Mouse (Mus musculus) c-Kit-negative CD71-positive TER-119-positive erythroid progenitor cells, embryonic 14.5 days (primary cell): ENCODE measurements around the gene Gm28961.
"Not testable (repeated sequence)": the region's sequence is repeated elsewhere in the genome, so short reads cannot be mapped to it uniquely, and the experiment has no call there.

ENCODE experiments used
- DNase-seq: peaks from one replicate; pipeline ENCODE4 v3.0.0-alpha.2; 2013; ENCODE audit warnings: low read depth, low spot score

Gm28961 gene

GRCm38 (mm10) chrY:57705397-57705796 lies at the start of gene Gm28961:
Gene Gm28961 (plus strand): TSS chrY:57705697.
- DNase-seq = not testable (repeated sequence)
